Mouse (Mus musculus) liver, adult 10 weeks (tissue): ENCODE data around the gene Gm9821. TPM values are rescaled to one million over a fixed set of nuclear protein-coding genes. Genes with fewer than 3 reads are reported as not detected.

Source experiments
- polyA plus RNA-seq: library from polyadenylated mRNA; stranded (reverse); fragments of 350-450 nt; fragmentation: Illumina TruSeq; extraction: RNeasy Lipid Tissue Mini Kit (QIAGEN cat#74804); gene quantifications from one replicate; pipeline ENCODE4 v1.2.3, GENCODE M21; 2014; ENCODE audit warnings: low read depth, low replicate concordance

Gene Gm9821
- not detected for polyA plus RNA-seq

DNA sequence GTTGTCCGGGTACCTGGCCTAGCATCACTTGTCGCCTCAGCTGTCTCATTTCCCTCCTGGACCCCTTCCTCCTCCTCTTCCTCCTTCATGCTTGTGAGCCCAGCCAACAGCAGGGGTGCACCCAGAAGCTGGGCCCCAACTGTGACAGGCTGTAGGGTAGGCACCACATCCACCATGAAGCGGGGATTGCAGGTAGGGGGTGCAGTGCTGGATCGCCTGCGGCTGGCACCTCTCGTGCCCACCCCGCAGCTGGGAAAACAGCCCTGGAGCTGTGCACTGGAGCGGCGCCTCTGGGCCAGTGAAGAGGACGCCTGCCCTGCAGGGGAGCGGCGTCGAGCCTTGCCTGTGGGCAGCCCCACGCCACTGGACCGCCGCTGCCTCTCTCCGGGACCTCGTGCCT lies at the start of gene Gm9821:
Gene Gm9821, plus strand, starts transcription at position 221 of the 400 bp plus-strand sequence.

GRCm38 (mm10) chr2:91926949-91927348 lies 18.6 kb upstream of the Gm9821 start, which contains the start of gene Chrm4:
Gene Chrm4, plus strand, starts transcription at chr2:91927249.

DNA sequence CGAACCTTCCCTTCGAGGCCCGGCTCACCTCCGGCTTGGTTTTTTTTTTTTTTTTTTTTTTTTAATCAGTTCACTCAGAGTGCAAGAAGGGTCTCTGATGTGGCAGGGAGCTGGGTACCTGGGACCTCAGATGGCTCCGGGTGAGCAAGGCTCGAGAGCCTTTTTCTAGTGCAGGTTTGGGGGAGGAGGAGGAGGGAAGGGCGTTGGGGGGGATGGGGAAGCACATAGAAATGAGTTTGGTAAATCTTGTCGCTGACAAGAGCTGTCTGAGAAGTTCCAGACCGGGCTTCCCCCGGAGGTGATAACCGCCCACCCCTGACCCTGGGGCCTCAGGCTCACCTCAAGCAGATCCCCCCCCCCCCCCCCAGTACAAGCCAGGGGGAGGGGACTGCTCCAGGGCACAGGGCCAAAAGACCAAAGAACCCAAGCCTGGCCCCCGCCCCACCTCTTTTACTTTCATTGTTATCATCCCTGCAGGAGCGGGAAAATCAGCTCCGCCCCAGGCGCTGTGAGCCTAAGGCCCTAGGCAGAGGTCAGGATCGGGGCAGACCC lies 13.3 kb upstream of the Gm9821 start, which contains the start of gene Mdk:
Gene Mdk, minus strand, starts transcription at position 138 of the 552 bp plus-strand sequence.

GRCm38 (mm10) chr2:91975581-91976541 lies 30.4 kb downstream of the Gm9821 start, which contains the start of gene Dgkz:
Gene Dgkz, minus strand, starts transcription at chr2:91975864.

Other genes with a start within 250 kb of the Gm9821 start
- 14.6 TPM for gene Atg13, start 235.1 kb upstream of the Gm9821 start, polyA plus RNA-seq
- gene Harbi1, start 234.9 kb upstream of the Gm9821 start, polyA plus RNA-seq: 19.9 TPM
- gene Ambra1, start 215.6 kb upstream of the Gm9821 start, polyA plus RNA-seq: 2.9 TPM
- not detected for gene Chrm4, start 18.5 kb upstream of the Gm9821 start, polyA plus RNA-seq
- not detected for gene Mdk, start 13.4 kb upstream of the Gm9821 start, polyA plus RNA-seq
- 2.0 TPM for gene Dgkz, start 30.2 kb downstream of the Gm9821 start, polyA plus RNA-seq
- gene Creb3l1, start 78.8 kb downstream of the Gm9821 start, polyA plus RNA-seq: 0.53 TPM
- 14.7 TPM for gene Phf21a, start 147.4 kb downstream of the Gm9821 start, polyA plus RNA-seq